Mouse (Mus musculus) urinary bladder, postnatal 25 days (tissue): Measurements from ENCODE around the gene Zbtb20.

Source experiments
- DNase-seq: peaks from one replicate; pipeline ENCODE4 v3.0.0; 2022; ENCODE audit warnings: low spot score

Zbtb20 gene

GRCm38 (mm10) chr16:43362651-43363300 is 487.1 kb downstream of the Zbtb20 start:
- peak; percentile 46 for DNase-seq

DNA sequence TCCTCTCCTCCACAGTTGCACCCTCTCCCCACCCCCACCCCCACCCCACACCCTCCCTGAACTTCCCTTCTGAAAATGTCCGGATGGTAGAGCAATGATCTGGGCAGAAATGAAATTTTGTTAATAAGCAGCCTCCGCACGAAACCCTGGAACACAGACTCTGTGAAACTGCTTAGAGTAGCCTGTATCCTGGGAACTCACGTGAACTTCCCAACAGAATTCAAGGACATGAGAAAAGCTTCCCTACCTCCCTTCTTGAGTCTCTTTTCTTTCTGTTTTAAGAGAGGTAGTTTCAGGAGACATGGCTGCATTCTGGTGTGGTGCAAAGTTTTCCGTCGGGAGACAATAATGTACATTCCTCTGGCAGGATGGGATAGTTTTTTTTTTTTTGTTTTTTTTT is 487.6 kb downstream of the Zbtb20 start:
- DNase-seq, result no peak

DNA sequence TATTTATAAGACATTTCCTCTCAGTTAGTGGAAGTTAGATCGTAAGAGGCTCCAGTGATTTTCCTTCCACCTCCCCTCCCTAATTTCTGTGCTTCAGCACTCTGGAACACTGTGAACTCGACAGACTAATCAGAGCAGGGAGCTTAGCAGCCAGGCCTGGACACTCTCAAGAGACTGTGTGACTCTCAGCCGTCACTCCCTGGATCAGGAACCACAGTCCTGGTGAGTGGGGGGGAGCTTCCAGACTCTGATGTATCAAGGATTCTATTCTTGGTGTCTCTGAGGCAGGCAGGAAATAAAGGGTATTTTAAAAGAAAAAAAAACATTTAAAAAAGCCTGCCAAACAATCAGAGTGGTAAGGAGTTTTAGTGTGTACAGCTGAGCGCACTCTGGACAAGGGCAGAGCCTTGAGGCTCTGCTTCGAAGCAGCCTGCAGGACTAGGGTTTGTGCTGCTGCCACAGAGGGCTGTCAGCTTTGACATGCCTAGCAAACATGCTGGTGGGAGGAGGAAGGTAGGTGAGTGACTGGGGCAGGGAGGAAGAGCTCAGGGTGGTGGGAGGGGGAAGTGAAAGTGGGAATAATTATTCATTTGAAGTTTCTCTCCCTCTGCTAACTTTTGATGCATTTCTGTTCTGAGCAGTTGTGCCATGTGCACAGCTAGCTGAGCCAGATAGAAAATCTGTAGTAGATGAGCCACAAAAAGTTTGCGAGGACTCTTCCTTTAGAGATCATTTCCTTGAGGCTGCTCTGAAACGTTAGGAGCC is 488.3 kb downstream of the Zbtb20 start:
- DNase-seq, result peak; percentile 12

DNA sequence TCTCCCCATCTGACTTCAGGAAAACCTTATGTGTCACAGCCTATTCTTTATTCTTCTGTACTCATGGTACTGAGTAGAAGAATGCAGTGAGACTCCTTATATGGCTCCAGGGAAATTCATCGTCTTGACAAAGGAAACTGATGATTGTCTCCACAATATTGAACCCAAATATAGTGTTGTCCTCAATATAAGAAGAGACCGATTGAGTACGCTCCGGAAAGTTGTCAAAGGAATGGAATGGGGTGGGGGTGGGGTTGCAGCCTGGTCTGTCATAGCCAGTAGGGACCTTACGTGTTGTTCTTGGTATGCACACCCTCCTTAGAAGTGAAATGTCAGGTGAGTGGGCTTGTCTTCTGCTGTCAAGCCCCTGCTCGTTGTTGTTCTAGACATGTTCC is 488.8 kb downstream of the Zbtb20 start:
- no peak for DNase-seq

DNA sequence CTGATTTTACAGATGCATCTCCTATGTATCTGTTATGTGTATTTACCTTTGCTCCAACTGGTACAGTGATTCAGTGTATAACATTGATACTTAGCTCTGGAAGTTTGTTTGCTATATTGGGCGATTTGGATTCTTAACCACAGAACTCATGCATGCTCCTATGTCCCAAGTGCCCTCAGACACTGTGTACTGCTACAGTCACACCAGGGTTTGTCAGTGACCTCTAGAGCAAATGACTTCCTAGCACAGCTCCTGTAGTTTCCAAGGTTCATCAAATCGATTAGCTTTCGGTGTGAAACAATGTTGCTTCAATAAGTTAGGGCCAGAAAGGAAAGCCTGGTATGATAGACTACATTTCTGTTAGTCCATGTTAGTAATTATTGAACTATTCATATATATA is 489.6 kb downstream of the Zbtb20 start:
- DNase-seq, result no peak

- DNase-seq, result no peak
These were observed 494.9 kb downstream of the Zbtb20 start for GRCm38 (mm10) chr16:43370496-43371020.

DNA sequence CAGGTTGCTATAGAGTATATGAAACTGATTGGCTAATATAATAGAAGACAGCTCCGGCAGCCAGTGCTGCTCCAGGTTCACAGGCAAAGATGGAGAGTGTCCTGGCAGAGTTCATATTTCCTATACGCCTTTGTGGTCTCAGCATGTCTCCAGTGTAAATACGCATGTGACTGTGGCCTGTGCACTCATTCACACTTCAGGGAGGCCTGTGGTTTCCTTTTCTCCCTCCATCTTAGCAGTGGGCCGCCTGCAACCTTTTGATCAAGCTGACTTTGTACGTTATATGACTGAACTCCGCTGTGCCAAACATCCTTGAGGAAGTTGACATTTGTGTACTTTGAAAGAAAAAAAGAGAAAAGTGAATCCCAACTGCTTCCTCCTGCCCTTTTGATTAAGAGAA is 501.1 kb downstream of the Zbtb20 start:
- no peak for DNase-seq

DNA sequence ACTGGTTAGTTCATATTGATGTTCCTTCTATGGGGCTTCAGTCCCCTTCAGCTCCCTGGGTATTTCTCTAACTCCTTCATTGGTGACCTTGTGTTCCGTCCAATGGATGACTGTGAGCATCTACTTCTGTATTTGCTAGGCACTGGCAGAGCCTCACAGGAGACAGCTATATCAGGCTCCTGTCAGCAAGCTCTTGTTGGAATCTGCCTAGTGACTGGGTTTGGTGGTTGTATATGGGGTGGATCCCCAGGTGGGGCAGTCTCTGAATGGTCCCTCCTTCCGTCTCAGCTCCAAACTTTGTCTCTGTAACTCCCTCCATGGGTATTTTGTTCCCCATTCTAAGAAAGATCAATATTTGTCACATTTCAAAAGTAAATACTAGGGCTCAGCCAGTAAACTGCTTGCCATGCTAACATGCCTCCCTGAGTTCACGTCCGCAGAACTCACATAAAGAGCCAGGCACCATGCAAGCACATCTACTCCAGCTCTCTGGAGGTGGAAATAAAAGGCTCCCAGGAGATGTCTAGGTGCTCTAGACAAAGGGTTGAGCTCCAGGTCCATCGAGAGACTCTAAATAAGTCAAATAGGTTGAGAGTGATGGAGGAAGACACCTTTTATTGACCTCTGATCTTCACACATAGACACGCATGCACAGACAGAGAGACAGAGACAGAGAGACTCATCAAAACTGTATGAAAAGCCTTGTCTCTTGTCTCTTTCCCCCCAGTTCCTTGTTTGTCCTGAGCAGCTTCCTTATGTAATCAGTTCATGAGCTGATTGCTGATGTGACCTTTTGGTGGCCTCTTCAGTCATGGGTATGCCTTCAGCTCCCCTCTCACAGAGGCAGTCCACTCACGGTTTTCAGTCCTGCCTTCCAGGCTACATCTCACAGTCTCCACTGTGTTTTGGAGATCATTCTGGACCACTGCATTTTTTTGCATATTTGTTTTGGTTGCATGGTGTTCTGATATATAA is 504.0 kb downstream of the Zbtb20 start:
- no peak for DNase-seq

GRCm38 (mm10) chr16:43381183-43381582 is 505.5 kb downstream of the Zbtb20 start:
- DNase-seq, result no peak

- no peak for DNase-seq
These were observed 507.6 kb downstream of the Zbtb20 start for GRCm38 (mm10) chr16:43383149-43383740.

DNA sequence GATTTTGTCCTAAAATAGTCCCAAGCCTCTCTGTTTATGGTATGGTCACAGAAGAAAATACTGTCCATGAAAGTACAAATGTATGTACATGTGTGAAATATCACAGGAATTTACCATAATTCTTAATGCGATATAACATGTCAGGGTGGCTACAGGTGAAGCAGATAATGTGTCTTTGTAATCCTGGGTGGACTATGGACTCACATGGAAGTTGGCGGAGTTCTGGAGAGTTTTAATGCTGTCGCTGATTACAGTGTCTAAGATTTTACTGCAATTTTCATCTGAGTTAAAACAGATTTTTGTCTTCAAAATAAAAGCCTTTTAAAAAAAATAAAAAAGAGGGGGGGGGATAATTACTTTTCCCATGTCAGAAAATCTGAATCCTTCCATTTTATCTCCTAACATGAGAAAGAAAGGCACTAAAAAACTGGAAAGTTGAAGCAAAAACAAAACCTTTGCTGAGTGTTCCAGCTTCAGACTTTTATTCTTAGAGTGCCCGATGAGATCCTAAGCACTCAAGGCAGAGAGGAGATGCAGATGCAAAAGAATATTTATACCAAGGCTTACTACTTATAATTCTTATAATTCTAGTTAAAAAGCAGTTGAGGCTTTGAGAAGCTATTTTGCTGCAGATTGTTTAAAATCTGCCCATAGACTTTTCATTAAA is 509.4 kb downstream of the Zbtb20 start:
- DNase-seq, result no peak

DNA sequence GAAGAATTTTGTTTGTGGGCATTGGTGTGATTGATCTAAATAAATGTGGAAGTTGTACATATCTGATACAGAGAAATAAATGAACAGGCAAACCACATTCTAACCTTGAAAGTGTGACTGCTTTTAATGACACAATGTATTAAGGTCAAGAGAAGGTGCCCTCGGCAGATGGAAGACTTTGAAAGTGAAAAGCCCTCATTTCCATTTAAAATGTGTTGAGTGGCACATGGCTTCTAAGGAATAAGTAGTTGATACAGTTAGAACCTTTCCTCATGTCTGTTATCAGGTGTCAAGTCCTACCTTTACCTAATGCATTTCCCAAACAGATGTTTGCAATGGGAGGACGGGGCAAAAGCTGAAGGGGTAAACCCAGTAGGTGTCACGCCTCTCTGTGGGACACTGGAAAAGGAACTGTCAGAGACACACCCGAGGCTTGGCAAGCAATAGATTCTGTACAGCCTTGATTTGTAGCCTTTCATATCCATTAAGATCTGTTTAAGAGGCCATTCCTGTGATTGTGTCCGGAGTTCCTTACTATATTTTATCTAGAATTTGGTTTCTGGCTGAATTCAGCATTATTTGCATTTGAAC is 510.0 kb downstream of the Zbtb20 start:
- no peak for DNase-seq

DNA sequence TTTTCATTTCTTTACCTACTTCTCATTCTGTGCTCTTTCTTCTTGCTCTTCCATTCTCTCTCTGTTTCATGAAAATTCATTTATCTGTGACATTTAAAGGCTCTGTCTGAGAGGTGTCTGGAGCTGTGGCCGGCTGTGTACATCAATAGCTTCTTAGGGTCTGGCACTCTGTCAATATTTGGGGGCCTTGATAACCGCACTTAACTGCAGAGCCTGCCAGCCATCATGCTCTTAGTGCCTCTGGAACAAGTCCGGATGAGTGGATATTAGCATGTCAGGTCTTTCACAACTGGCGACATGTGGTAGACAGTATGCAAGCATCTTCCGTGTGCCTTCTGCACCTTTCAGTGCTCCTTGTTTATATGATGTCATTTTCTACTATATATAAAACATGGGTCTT is 510.7 kb downstream of the Zbtb20 start:
- DNase-seq, result no peak

DNA sequence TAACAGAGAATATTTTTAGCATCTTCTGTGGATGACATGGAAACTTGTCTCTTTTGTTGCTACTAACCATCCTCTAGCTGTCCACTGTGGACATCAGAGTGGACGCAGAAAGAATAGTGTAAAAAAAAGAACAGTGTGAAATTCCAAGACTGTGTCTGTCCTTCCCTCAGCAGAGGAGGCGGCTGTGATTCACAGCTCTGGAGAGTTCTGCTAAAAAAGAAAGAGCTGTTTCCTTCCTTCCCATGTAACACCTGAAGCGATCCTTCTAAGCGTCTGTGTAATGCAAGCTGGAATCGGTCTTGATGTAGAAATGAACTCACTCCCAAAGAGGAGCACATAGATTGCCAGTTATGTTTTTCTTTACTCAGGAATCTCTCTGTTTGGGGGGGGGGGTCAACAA is 512.7 kb downstream of the Zbtb20 start:
- no peak for DNase-seq

DNA sequence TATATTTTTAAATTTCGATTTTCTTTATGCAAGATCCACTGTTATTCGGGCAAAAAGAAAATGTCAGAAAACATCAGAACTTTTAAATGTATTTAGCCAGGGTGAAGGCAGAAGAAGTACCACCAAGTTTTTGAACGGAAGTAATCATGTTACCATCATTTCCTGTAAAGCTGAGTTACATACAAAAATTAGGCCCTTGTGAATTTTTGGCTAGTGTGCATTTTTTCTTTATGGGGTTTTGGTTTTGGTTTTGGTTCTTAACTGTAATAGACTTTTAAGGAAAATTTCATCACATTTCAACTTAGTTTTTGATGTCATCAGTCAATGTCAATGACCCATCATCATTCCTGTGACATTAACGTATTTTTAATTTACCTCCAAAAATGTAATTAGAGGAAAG is 514.7 kb downstream of the Zbtb20 start:
- no peak for DNase-seq

GRCm38 (mm10) chr16:43393382-43393781 is 517.7 kb downstream of the Zbtb20 start:
- no peak for DNase-seq

DNA sequence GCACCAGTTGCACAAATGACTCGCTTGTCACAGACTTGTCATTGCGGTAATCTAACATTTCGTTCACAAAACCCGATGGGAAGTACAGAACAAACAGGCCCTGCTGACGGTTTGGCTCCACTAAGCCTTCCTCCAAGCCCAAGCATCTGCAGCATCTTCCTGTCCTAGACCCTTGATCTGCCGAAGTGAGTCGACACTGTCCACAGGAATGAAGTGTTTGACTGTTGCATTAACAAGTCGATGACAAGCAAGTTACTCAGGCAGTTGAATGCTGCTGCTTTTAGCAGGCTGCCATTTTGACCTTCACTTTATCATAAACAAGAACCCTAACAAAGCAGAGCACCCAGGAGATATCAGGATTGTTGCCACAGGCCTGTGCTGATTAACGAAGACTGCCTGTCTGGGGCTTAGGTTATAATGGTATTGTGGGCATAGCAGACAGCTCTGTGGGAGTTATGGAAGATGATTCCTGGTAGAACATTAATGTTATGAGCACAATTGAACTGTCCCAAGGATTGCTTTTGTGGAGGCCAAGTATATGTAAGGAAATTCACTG is 518.4 kb downstream of the Zbtb20 start:
- DNase-seq, result no peak

DNA sequence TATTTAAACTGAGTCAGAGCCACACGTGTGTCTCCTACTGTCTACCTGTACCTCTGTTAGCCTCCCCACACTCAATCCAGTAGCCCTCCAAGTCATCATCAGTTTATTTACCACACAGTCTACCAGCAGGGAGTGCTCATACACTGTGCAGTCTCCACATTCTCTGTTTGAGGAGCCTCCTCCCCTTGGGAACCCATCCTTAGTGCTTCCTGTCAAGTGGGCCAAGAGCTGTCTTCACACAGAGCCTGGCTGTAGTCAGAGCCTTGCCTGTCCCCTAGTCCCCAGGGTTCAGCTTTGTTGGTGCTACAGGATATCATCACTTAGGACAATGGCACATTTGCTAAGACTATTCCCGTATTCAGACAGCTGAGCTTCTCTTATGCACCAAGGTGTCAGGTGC is 519.1 kb downstream of the Zbtb20 start:
- no peak for DNase-seq

GRCm38 (mm10) chr16:43396849-43397628 is 521.4 kb downstream of the Zbtb20 start:
- DNase-seq, result no peak
